2 mouse cellular contexts compared by ENCODE assay signal in genomic region chr6:91476541-91476940, GRCm38 (mm10).
A peak's percentile ranks its signal among the peaks of the same experiment; 100 is the strongest.
TF ChIP-seq lines count a peak whose summit lies in the region.

No protein-coding gene starts in this region.

TF ChIP-seq in ES-E14, 5 proteins besides CTCF, POLR2A, EP300 and RAD21 (continued from another document):
- TF ChIP-seq ZC3H11A (IDR thresholded peaks at IDR 0.05; ENCODE audit: borderline replicate concordance, low read depth, low read length) = no peak
- TF ChIP-seq MAFK (IDR thresholded peaks at IDR 0.05; ENCODE audit: insufficient read depth, low read depth, low read length) = no peak
- no peak for TF ChIP-seq CHD2 (IDR thresholded peaks at IDR 0.05; ENCODE audit: low read depth, low read length)
- TF ChIP-seq HCFC1 (IDR thresholded peaks at IDR 0.05; ENCODE audit: borderline replicate concordance, insufficient read depth, low read length) = no peak

TF ChIP-seq in myocyte, 11 proteins besides CTCF, POLR2A, EP300 and RAD21:
- TF ChIP-seq POLR2AphosphoS2 (IDR thresholded peaks at IDR 0.05; ENCODE audit: insufficient read length, low read depth) (peak; percentile 29), MAX (IDR thresholded peaks at IDR 0.05; ENCODE audit: low read depth) (no peak), MYOD1 (IDR thresholded peaks at IDR 0.05; ENCODE audit: control insufficient read depth in 1 of 3, insufficient read length in 2 of 3, low read depth in 2 of 3) (peak in 1 of 3 experiments; percentile 8)
